Mouse (Mus musculus) T-helper 2 cell (primary cell): ENCODE data around the gene Cacna2d3.

Source experiments
- in situ Hi-C: fragments of 300-600 bp; cut with MboI, MseI; formaldehyde crosslinking; loops from one replicate; pipeline ENCODE4 v1.15.1; 2025; ENCODE audit warnings: high pct_unique_total_duplicates

Cacna2d3 gene

GRCm38 (mm10) chr14:29643217-29643616 lies 78.4 kb downstream of the Cacna2d3 start:
- in situ Hi-C loops: no loop called here

GRCm38 (mm10) chr14:29639266-29639665 lies 82.4 kb downstream of the Cacna2d3 start:
- in situ Hi-C loops: no loop called here

- in situ Hi-C loops: no loop called here
Measured at GRCm38 (mm10) chr14:29628213-29628612, 93.5 kb downstream of the Cacna2d3 start.

DNA sequence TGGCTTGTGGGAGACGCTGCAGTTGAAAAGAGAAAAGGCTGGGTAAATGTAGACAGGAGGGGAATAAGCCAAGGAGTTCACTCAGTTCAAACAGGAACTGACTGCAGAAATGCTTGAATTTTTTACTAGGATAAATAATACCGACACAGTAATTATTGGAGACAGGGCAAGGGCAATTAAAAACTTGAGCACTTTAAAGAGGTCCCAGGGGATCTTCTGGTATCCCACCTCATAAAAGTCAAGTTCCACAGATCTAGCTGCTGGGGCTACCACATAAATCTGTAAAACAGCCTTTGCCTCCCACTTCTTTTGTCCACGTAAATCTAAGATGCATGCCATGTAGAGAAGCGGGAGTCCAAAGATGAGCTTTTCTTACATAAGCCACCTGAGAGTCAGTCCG lies 109.2 kb downstream of the Cacna2d3 start:
- in situ Hi-C loops: loop anchor here (10.0 kb wide), 1 partner anchor 1778 kb away; no protein-coding TSS in a partner anchor

GRCm38 (mm10) chr14:29608761-29609160 lies 112.9 kb downstream of the Cacna2d3 start:
- in situ Hi-C loops: no loop called here

DNA sequence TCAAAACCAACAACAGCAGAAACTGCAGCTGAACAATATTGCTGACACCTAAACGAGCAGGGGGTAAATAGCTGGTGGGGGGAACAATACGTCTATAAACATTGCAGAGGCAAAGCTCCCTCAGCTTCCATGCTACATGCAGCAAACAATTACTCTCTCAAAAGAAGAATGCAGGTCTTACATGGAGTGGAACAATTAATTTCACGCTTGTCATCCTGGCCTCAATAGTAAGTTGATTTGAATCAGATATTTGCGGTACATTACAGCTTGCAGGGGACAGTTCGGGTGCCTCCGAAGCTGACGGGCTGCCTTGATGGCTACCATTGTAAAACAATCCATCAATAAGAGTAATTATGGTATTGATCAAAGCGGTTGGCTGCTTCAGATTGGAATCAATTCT lies 122.2 kb downstream of the Cacna2d3 start:
- in situ Hi-C loops: no loop called here

GRCm38 (mm10) chr14:29592896-29593295 lies 128.8 kb downstream of the Cacna2d3 start:
- in situ Hi-C loops: no loop called here

- in situ Hi-C loops: no loop called here
Measured at GRCm38 (mm10) chr14:29589628-29590027, 132.0 kb downstream of the Cacna2d3 start.

DNA sequence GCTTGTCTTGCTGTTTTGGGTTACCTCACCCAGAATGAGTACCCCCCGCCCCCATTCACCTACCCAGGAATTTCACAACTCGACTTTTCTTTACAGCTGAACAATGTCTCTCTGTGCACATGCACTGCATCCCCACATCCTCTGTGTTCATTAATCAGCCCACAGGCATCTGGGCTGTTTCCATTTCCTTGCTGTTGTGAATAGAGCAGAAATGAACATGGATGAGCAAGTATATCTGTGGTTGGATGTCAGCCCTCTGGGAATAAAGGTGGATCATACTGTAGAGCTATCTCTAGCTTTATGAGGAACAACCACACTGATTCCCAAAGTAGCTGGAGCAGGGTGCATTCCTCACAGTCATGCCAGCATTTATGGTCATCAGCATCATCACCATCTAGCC lies 139.7 kb downstream of the Cacna2d3 start:
- in situ Hi-C loops: no loop called here

- in situ Hi-C loops: no loop called here
Measured at GRCm38 (mm10) chr14:29577786-29578185, 143.9 kb downstream of the Cacna2d3 start.

- in situ Hi-C loops: no loop called here
Measured at GRCm38 (mm10) chr14:29575551-29575950, 146.1 kb downstream of the Cacna2d3 start.

DNA sequence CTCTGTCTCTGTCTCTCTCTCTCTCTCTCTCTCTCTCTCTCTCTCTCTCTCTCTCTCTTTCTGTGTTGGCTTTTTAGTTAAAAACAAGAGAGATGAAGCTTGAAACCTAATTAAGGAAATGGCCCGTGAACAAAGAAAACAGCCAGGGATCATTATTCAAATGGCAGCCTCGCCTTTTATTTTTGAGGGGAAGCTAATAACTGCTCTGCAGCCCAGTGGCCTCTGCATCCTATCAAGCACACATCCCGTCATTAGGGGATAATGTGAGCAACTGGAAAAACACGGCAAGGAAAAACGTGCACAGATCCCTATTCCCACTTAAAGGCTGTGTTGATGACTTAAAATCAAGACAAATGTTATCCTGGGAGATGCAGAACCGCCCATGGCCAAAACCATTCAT lies 159.0 kb downstream of the Cacna2d3 start:
- in situ Hi-C loops: no loop called here

GRCm38 (mm10) chr14:29561122-29561834 lies 160.4 kb downstream of the Cacna2d3 start:
- in situ Hi-C loops: no loop called here

GRCm38 (mm10) chr14:29558440-29558839 lies 163.2 kb downstream of the Cacna2d3 start:
- in situ Hi-C loops: loop anchor here (10.0 kb wide), 1 partner anchor 666 kb away; no protein-coding TSS in a partner anchor

DNA sequence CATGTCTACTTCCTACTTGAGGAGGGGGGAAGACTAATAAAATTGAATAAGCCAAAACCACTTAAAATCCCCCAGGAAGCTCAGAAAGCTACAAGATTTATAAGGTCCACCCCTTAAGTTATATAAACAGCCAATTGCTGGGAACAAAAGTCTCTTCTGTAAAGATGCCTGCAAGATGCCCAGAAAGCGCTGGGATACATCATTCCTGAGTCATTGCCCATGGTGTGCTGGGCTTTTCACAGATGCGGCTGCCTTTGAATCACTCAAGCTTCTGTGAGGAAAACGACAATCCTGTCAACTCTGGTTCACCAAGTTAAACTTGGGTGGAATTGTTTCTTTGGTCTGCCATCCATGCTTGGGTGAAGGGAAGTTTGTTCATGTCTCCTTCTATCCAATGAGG lies 165.5 kb downstream of the Cacna2d3 start:
- in situ Hi-C loops: loop anchor here (10.0 kb wide), 1 partner anchor 669 kb away; no protein-coding TSS in a partner anchor

- in situ Hi-C loops: loop anchor here (10.0 kb wide), 1 partner anchor 672 kb away; no protein-coding TSS in a partner anchor
Measured at GRCm38 (mm10) chr14:29552471-29552870, 169.2 kb downstream of the Cacna2d3 start.

GRCm38 (mm10) chr14:29548646-29549045 lies 173.0 kb downstream of the Cacna2d3 start:
- in situ Hi-C loops: no loop called here

- in situ Hi-C loops: no loop called here
Measured at GRCm38 (mm10) chr14:29530516-29530915, 191.1 kb downstream of the Cacna2d3 start.

GRCm38 (mm10) chr14:29528696-29529095 lies 193.0 kb downstream of the Cacna2d3 start:
- in situ Hi-C loops: no loop called here

- in situ Hi-C loops: no loop called here
Measured at GRCm38 (mm10) chr14:29519751-29520669, 201.7 kb downstream of the Cacna2d3 start.

GRCm38 (mm10) chr14:29502667-29503066 lies 219.0 kb downstream of the Cacna2d3 start:
- in situ Hi-C loops: no loop called here

DNA sequence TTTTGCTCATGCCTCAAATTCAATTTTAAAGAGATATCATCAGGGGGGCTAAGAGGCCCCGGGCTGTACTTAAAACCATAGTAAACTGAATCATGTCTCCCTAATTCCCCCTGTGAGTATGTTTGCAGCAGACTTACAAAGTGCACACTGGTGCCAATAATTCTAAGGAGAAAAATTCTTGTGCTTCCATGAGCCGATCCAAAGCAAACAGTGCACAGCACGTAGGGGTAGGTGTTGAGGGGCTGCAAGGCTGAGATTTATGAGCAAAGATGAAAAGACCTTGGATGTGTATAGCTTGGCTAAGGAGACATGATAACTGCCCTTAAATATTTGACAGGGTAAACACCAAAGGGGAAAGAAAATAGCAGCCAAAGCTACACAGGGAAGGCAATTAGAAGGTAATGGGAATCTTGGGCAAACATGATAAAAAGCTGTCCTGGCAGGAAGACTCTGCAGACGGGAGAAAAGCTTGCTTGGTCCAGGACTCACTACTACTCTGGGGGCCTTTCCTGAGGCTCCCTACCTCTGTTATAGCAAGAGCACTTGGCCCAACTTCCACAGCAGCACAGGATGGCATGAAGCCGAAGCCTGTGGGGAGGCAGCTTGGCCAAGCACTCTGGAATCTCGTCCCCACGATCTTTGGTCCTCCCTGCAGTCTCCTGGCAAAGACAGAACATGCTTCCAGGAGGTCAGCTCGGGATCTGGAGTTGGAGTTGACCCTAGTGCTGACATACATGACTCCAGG lies 222.9 kb downstream of the Cacna2d3 start:
- in situ Hi-C loops: no loop called here
